Mouse (Mus musculus) E14TG2a.4 (cell line): Measurements from ENCODE around the gene Tubgcp2.

ENCODE experiments used
- H3K27me3 ChIP-seq: 2 replicates; pipeline ENCODE4 v1.6.1; 2014; ENCODE audit warnings: low read length, control low read depth; ENCODE audit not compliant: insufficient read depth
- H3K36me3 ChIP-seq: 2 replicates; pipeline ENCODE4 v1.6.1; 2014; ENCODE audit warnings: low read length, control low read depth; ENCODE audit not compliant: insufficient read depth
- H3K4me1 ChIP-seq: replicated peaks from 2 replicates; pipeline ENCODE4 v1.6.1; 2014; ENCODE audit warnings: low read depth, low read length, control low read depth
- H3K4me3 ChIP-seq: replicated peaks from 2 replicates; pipeline ENCODE4 v1.5.1; 2014; ENCODE audit warnings: mild to moderate bottlenecking, low read length
- H3K9me3 ChIP-seq: 2 replicates; pipeline ENCODE4 v1.6.1; 2014; ENCODE audit warnings: low read length, control low read depth
- CTCF ChIP-seq: conservative IDR thresholded peaks from 2 replicates; pipeline ENCODE4 v1.5.1; 2014; ENCODE audit warnings: low read length
- NANOG ChIP-seq: IDR thresholded peaks from 2 replicates; pipeline ENCODE4 v1.6.1; 2014; ENCODE audit warnings: borderline replicate concordance, low read length, mixed read lengths
- POU5F1 ChIP-seq: IDR thresholded peaks from 2 replicates; pipeline ENCODE4 v1.6.1; 2014; ENCODE audit warnings: low read length, borderline replicate concordance

Tubgcp2 gene

DNA sequence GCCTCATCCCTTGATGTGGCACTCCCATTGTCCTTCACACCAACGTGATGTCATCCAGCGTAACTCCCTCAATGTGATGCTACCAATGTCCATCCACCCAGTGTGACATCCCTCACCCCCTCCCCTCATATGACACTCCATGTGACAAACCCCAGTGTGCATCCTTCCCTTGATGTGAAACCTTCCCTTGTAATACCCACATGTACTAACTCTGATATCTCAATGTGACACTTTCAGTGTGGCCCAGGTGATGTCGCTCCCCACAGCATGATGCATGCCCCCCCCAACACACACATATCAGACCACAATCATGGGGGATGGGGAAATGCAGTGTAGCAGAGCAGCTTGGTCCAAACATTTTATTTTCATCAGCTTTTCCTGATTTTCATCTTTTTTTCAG lies 79.8 kb downstream of the Tubgcp2 start:
- peaks cover 65% of the 10 kb centered on the region for H3K4me1 ChIP-seq
- TF ChIP-seq CTCF: no peak
- TF ChIP-seq NANOG: no peak
- no peak for TF ChIP-seq POU5F1
- no peak overlapping the region for H3K4me3 ChIP-seq
- peaks cover 46% of the 10 kb centered on the region for H3K36me3 ChIP-seq
- H3K27me3 ChIP-seq: peaks cover 30% of the 10 kb centered on the region
- no peaks in the 10 kb centered on the region for H3K9me3 ChIP-seq

DNA sequence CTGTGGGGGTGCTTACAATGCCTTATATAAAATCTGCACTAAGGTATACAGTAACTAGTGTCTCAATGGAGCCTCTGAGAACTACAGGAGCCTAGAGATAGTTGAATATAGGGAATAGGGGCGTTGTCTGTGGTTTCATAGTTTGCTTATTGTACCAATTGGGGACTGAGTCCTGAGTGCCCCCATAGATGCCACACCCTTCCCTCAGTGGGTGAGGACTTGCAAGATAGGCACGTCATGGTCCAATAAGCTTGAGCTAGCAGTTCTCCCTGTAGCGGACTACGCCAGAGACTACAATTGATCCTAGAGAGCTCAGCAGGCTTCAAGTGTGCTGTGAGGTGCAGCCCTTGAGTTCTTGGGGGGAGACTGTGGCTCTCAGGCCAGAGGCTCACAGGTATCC lies 81.0 kb downstream of the Tubgcp2 start:
- Histone ChIP-seq H3K4me1 (peaks cover 66% of the 10 kb centered on the region), H3K4me3 (no peak overlapping the region), H3K36me3 (peaks cover 46% of the 10 kb centered on the region), H3K9me3 (no peaks in the 10 kb centered on the region), H3K27me3 (peaks cover 18% of the 10 kb centered on the region)
- TF ChIP-seq POU5F1 (no peak), CTCF (no peak), NANOG (no peak)

DNA sequence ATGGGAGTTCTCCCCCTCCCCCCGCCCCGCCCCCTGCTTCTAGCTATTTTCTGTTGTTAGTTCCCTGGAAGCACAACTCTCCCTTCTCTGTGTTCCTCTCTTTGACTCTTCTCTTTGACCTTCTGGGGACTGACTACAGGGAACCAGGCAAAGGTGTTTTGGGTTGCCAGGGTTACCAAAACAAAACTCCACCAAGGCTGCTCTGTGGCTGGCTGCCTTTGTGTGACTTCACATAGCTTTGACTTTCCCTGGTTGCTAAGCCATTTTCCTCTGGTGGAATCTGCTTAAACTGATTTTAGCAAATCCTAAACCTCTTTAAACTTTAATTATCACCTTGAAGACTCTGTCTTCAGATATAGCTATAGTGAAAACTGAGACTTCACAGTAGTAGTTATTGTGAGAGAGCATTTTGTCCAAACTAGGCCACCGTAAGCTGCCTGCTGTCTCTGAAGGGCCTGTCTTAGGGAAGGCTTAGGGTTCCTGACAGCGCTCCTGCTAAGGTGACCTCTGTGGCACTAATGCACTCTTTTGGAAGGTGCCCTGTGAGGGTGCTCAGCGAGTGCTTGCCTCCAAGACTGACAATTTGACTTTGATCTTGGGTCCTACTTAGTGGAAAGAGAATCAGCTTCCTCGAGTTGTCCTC lies 84.4 kb downstream of the Tubgcp2 start:
- Histone ChIP-seq H3K36me3 (peaks cover 67% of the 10 kb centered on the region), H3K27me3 (no peaks in the 10 kb centered on the region), H3K4me3 (peak overlapping the region; percentile 85), H3K9me3 (no peaks in the 10 kb centered on the region), H3K4me1 (peaks cover 83% of the 10 kb centered on the region)
- TF ChIP-seq CTCF (no peak), POU5F1 (no peak), NANOG (no peak)

DNA sequence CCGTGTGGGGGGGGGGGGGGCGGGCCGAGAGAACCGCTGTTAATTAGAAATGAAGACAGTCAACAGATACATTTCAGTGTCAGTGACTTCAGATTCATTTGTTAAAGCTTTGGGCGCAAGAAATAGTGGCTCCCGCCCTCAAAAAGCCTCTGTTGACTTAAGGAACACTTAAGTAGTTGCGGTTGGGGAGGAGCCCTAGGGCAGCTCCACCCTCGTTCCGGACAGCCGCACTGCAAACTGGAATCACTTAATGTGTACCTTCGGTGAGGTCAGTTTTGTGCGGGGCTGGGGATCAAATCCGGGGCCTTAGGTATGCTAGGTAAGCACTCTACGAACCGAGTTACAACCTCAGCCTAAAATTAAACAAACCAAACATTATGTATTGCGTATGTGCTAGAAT lies 85.4 kb downstream of the Tubgcp2 start:
- Histone ChIP-seq H3K4me3 (peak overlapping the region; percentile 85), H3K36me3 (peaks cover 66% of the 10 kb centered on the region), H3K27me3 (no peaks in the 10 kb centered on the region), H3K9me3 (no peaks in the 10 kb centered on the region), H3K4me1 (peaks cover 78% of the 10 kb centered on the region)
- TF ChIP-seq POU5F1: no peak
- no peak for TF ChIP-seq NANOG
- no peak for TF ChIP-seq CTCF

DNA sequence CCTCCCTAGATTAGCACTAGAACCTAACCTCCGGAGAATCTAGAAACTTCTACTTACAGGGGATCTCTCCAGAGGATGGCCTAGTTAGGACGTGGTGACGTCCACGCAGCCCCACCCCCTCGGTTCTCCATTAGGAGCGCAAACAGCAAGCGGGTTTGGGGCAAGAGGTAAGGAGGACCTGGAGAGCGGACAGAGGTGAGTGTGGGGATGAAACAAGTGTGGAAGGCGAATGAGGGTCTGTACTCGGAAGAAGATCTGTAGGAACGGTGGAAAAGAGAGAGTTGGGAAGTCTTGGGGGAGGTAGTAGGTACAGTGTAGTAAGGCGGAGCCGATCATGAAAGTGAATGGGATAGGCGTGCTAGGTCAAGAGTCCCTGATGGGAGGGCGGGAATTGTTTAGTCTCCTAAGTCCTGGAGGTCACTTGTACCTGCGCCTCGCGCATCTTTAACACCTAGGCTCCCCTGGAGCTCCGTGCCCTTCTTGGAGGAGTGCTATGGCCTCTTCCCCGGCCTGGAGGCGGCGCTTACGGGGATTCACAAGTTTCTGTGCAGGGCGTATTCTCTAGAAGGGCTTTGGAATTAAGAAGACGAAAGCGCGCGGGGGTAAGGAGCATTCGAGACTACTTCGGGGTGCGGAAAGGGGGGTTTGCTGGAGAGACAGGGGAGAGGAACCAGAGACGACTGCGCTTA lies 86.0 kb downstream of the Tubgcp2 start:
- H3K9me3 ChIP-seq: no peaks in the 10 kb centered on the region
- peak overlapping the region; percentile 85 for H3K4me3 ChIP-seq
- no peak for TF ChIP-seq POU5F1
- peak; percentile 70 for TF ChIP-seq NANOG
- no peaks in the 10 kb centered on the region for H3K27me3 ChIP-seq
- H3K36me3 ChIP-seq: peaks cover 66% of the 10 kb centered on the region
- H3K4me1 ChIP-seq: peaks cover 71% of the 10 kb centered on the region

DNA sequence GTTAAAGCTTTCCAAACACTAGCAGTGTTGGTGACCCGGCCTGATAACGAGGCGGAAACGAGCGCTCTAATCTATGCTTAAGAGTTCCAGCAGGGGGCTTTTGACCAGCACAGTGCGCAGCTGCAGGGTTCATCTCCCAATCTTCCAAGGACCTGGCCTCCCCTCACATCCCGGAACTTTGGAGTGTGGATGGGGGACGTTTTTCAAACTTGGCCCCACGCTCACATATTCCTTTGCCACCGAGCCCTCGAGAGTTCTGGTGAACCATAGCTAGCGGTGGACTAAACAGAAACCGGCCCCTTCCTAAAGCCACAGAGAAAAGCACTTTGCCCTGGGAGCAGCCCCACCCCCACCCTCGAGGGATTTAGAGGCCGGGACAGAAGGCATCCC lies 86.6 kb downstream of the Tubgcp2 start:
- no peaks in the 10 kb centered on the region for H3K9me3 ChIP-seq
- TF ChIP-seq NANOG (peak; percentile 87), CTCF (peak; percentile 33), POU5F1 (no peak)
- peaks cover 66% of the 10 kb centered on the region for H3K4me1 ChIP-seq
- peak overlapping the region; percentile 85 for H3K4me3 ChIP-seq
- H3K27me3 ChIP-seq: no peaks in the 10 kb centered on the region
- H3K36me3 ChIP-seq: peaks cover 66% of the 10 kb centered on the region

DNA sequence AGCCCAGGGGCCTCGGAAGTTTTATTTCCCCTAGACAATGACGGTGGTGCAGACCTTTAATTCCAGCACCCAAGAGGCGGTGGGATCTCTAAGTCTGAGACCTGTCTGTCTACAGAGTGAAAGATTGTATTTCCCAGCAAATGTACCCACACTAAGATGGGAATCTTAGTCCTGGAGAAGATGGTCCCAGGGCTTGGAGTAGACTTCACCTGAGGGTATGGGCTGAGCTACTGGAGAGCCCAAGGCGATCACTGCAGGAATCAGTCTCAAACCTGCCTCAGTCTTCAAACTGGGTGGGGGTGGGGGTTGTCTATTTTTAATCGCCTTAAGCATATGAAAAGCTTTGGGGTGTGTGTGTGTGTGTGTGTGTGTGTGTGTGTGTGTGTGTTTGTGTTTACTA lies 90.4 kb downstream of the Tubgcp2 start:
- TF ChIP-seq POU5F1: no peak
- TF ChIP-seq NANOG: no peak
- no peak for TF ChIP-seq CTCF
- Histone ChIP-seq H3K36me3 (peaks cover 48% of the 10 kb centered on the region), H3K27me3 (no peaks in the 10 kb centered on the region), H3K9me3 (no peaks in the 10 kb centered on the region), H3K4me3 (peak overlapping the region; percentile 97), H3K4me1 (peaks cover 61% of the 10 kb centered on the region)
